In the genomic region with DNA sequence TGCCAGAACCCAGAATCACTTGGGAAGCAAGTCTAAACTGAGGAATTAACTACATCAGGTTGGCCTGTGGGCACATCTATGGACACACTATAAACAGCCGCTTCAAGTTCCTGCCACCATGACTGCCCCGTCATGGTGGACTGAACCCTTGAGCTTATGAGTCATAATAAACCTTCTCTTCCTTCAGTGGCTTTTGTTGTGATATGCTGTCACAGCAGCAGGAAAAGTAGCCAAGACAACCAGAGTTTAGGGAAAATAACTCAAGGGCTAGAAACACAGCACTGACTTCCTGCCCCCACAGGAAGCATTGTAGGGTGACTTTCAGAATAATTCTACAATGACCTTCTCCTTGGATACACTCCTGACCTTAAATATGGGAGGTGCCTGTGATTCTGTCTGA, we compare ENCODE assay signal across 19 mouse cellular contexts. TPM values are rescaled to one million over a fixed set of nuclear protein-coding genes. Genes with fewer than 3 reads are reported as not detected.
DNase-seq lines count a peak whose midpoint lies in the region; ATAC-seq and TF ChIP-seq lines count a peak whose summit lies in the region.
"Had no signal": no experiment of that assay in that cellular context is flagged by ENCODE, and none has a peak within 500 bp of the region (broad histone marks: within the 10 kb centered on the region; RNA-seq: fewer than 3 reads in every experiment).

No protein-coding gene starts in this region.

- H3K4me1 ChIP-seq in lung, postnatal 0 days (ENCODE audit: insufficient read depth, low read depth, low read length): no peaks in the 10 kb centered on the region
- no peaks in the 10 kb centered on the region for H3K4me1 ChIP-seq in liver, embryonic 11.5 days (replicated peaks; ENCODE audit: control insufficient read depth, insufficient read depth, low read length)
- H3K4me1 ChIP-seq: embryonic facial prominence, embryonic 13.5 days had no signal

- DNase-seq in lung, postnatal 0 days (ENCODE audit: low spot score): no peak
- DNase-seq in lung, postnatal 25 days (ENCODE audit: low spot score): no peak
- peak; percentile 15 for DNase-seq in CD4-positive helper T cell, adult 2 months (ENCODE audit: low read depth, low spot score)
- DNase-seq in Patski (ENCODE audit: low read depth, low spot score): no peak
- DNase-seq in splenic B cell, adult 2 months (ENCODE audit: low read depth, low spot score): peak; percentile 59
- no peak for DNase-seq in gastrocnemius, postnatal 25 days
- DNase-seq in liver, embryonic 11.5 days (ENCODE audit: low spot score): no peak
- no peak for DNase-seq in Muller cell, postnatal 12 days (ENCODE audit: inconsistent ontology term)
- DNase-seq: adrenal gland, postnatal 10 days; cerebellum, adult 11 months; cerebellum, adult 8-10 months; cerebellum, postnatal 14 days; forebrain, postnatal 0 days; gastrocnemius, postnatal 14 days; heart, postnatal 10 days; kidney, adult 18-20 months had no signal

- POLR2A ChIA-PET in Patski (lab: Charles Lee): no interaction called here

- no peak overlapping the region for H3K4me3 ChIP-seq in lung, postnatal 0 days (ENCODE audit: low read depth, low read length)
- H3K4me3 ChIP-seq in liver, embryonic 11.5 days (ENCODE audit: low read depth, low read length): no peak overlapping the region
- H3K4me3 ChIP-seq: embryonic facial prominence, embryonic 13.5 days; forebrain, embryonic 12.5 days had no signal

- H3K36me3 ChIP-seq in lung, postnatal 0 days (ENCODE audit: insufficient read depth, low read length): no peaks in the 10 kb centered on the region
- H3K36me3 ChIP-seq in splenic B cell, adult 2 months (ENCODE audit: control insufficient read depth, insufficient read depth, low read length, poor library complexity, severe bottlenecking): no peaks in the 10 kb centered on the region
- no peaks in the 10 kb centered on the region for H3K36me3 ChIP-seq in liver, embryonic 11.5 days (ENCODE audit: control insufficient read depth, insufficient read depth, low read length)
- H3K36me3 ChIP-seq: embryonic facial prominence, embryonic 13.5 days; forebrain, embryonic 12.5 days had no signal

- no peak overlapping the region for H3K27ac ChIP-seq in lung, postnatal 0 days (ENCODE audit: low read length)
- H3K27ac ChIP-seq in liver, embryonic 11.5 days (ENCODE audit: low read depth, low read length): no peak overlapping the region
- H3K27ac ChIP-seq: embryonic facial prominence, embryonic 13.5 days; forebrain, embryonic 12.5 days; hindbrain, embryonic 14.5 days had no signal

- ATAC-seq in lung, postnatal 0 days: peak; percentile 23; the same call in 1 of the 2 replicates
- peak; percentile 80 for ATAC-seq in Patski
- no peak for ATAC-seq in liver, embryonic 11.5 days (replicated peaks; ENCODE audit: low FRiP score)
- ATAC-seq: forebrain, postnatal 0 days had no signal

- no peak overlapping the region for H3K4me2 ChIP-seq in lung, postnatal 0 days (replicated peaks; ENCODE audit: low read depth, low read length)
- H3K4me2 ChIP-seq in liver, embryonic 11.5 days: no peak overlapping the region
- H3K4me2 ChIP-seq: embryonic facial prominence, embryonic 13.5 days; forebrain, embryonic 12.5 days; hindbrain, embryonic 14.5 days had no signal

- 77% methylated on average over 2 of the region's 2 CpGs for WGBS in lung, postnatal 0 days
- WGBS in liver, embryonic 11.5 days: 88% methylated on average over 2 of the region's 2 CpGs

- CTCF ChIA-PET in Patski (lab: Charles Lee): no interaction called here

- H3K27me3 ChIP-seq in lung, postnatal 0 days (replicated peaks; ENCODE audit: insufficient read depth, low read length): no peaks in the 10 kb centered on the region
- no peaks in the 10 kb centered on the region for H3K27me3 ChIP-seq in Patski
- H3K27me3 ChIP-seq in splenic B cell, adult 2 months (ENCODE audit: control insufficient read depth, insufficient read depth, low read length, poor library complexity, severe bottlenecking): no peaks in the 10 kb centered on the region
- H3K27me3 ChIP-seq in liver, embryonic 11.5 days (replicated peaks; ENCODE audit: control insufficient read depth, insufficient read depth, low read length): no peaks in the 10 kb centered on the region
- H3K27me3 ChIP-seq: embryonic facial prominence, embryonic 13.5 days; forebrain, embryonic 12.5 days had no signal

- H3K9ac ChIP-seq in lung, postnatal 0 days (replicated peaks; ENCODE audit: low read depth): no peak overlapping the region
- H3K9ac ChIP-seq in liver, embryonic 11.5 days (ENCODE audit: low read depth, low read length): no peak overlapping the region
- H3K9ac ChIP-seq: embryonic facial prominence, embryonic 13.5 days; forebrain, embryonic 12.5 days; forebrain, postnatal 0 days; hindbrain, embryonic 14.5 days had no signal

- no peaks in the 10 kb centered on the region for H3K9me3 ChIP-seq in lung, postnatal 0 days (ENCODE audit: low read length)
- H3K9me3 ChIP-seq in liver, embryonic 11.5 days (ENCODE audit: control insufficient read depth, low read length): no peaks in the 10 kb centered on the region
- H3K9me3 ChIP-seq: embryonic facial prominence, embryonic 13.5 days; forebrain, embryonic 12.5 days had no signal

- TF ChIP-seq EP300 in lung, postnatal 0 days (IDR thresholded peaks at IDR 0.05): no peak

- in situ Hi-C loops in Patski (cut with MboI; ENCODE audit: low pct_unique_long_range_greater_than_20kb): no loop called here

- TF ChIP-seq CTCF in lung, postnatal 0 days (IDR thresholded peaks at IDR 0.05): no peak
- no peak for TF ChIP-seq CTCF in Patski (IDR thresholded peaks at IDR 0.05)

RNA-seq across cellular contexts. Expression of a gene that starts 27.0 kb away (rescaled TPM):
- 4.3 and 5.0 TPM in 2 replicates for polyA plus RNA-seq in lung, postnatal 0 days (2015; fragmentation: Nextera tagmentation; extraction: Ambion mirVana)
- 8.5 TPM for polyA plus RNA-seq in Patski (2021)
- 1 to 10 TPM; 5.4 to 5.7 TPM for total RNA-seq in gastrocnemius, postnatal 25 days (2021)
- 1.7 and 1.8 TPM in 2 replicates for polyA plus RNA-seq in liver, embryonic 11.5 days (2014; fragmentation: Nextera tagmentation; extraction: Ambion mirVana)

Comparison
In these comparisons a context has a peak if more than half of its experiments do, and no peak if none do; other contexts are left out.
1. DNase-seq: peak in CD4-positive helper T cell, adult 2 months (single experiment) and splenic B cell, adult 2 months (single experiment); none in lung, postnatal 0 days (single experiment), lung, postnatal 25 days (single experiment), Patski (single experiment), gastrocnemius, postnatal 25 days (single experiment), liver, embryonic 11.5 days (single experiment) and Muller cell, postnatal 12 days (single experiment).